Mouse (Mus musculus): ENCODE results near the gene Adh6a. TPM values are rescaled to one million over a fixed set of nuclear protein-coding genes. Genes with fewer than 3 reads are reported as not detected.
"Not testable (repeated sequence)": the region's sequence is repeated elsewhere in the genome, so short reads cannot be mapped to it uniquely, and the experiment has no call there.

The Adh6a gene
- polyA plus RNA-seq, 1 experiment = 0.11 TPM

DNA sequence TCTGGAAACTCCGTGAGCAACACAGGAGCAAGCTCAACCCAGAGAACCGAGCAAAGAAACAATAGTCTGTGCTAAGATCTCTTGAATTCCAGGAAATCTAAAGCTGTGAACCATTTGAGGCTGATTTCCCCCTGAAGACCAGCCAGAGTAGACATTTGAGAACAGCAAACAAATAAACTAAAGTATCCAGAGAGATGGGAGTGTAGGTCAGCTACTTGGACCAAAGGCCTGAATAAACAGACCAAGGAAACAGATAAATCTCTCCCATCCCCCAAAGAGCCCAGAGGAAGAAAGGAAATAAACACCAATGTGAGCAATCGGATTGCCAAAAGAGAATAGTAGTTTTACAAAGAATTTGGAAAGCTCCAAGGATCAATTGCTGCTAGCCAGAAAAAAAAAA lies 34.0 kb downstream of the Adh6a start:
- whole genome bisulfite sequencing = 13% methylated on average over 3 of the region's 3 CpGs
- H3K4me1 ChIP-seq (ENCODE audit: control insufficient read depth, insufficient read depth, low read length) = no peaks in the 10 kb centered on the region; the same call in 1 of the 2 replicates
- no peak for DNase-seq
- no peak for TF ChIP-seq POLR2A (IDR thresholded peaks at IDR 0.05; ENCODE audit: borderline replicate concordance, extremely low read depth, low read depth, low read length)
- TF ChIP-seq CTCF (IDR thresholded peaks at IDR 0.05; ENCODE audit: insufficient read depth, low read length) = no peak
- H3K4me3 ChIP-seq (replicated peaks; ENCODE audit: extremely low read depth, low read depth, low read length) = no peak overlapping the region

- DNase-seq = no peak
- no peak for TF ChIP-seq CTCF (IDR thresholded peaks at IDR 0.05; ENCODE audit: insufficient read depth, low read length)
- no peak for TF ChIP-seq POLR2A (IDR thresholded peaks at IDR 0.05; ENCODE audit: borderline replicate concordance, extremely low read depth, low read depth, low read length)
- Histone ChIP-seq H3K4me1 (ENCODE audit: control insufficient read depth, insufficient read depth, low read length) (no peaks in the 10 kb centered on the region), H3K4me3 (replicated peaks; ENCODE audit: extremely low read depth, low read depth, low read length) (no peak overlapping the region)
- WGBS = 90% methylated on average over 11 of the region's 11 CpGs
Measured at GRCm38 (mm10) chr3:138352012-138352809, 39.1 kb downstream of the Adh6a start.

DNA sequence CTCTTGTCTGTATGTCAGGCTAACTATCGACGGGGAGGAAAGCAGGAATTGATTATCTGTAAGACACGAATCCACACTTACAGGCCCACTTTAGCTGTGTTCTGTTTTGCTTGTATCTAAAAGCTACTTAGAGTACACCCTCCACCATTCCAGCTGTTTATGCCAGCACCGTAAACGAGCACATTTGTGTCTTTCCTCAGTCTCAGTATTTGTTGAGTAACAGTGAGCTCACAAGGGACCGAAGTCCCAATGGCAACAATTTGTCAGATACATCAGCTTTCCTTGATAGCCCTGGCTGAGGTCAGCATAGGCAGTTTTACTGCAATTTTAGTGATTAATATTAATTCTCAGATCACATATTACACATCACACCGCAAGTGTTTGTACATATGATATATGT lies 45.8 kb downstream of the Adh6a start:
- no peaks in the 10 kb centered on the region for H3K4me1 ChIP-seq (ENCODE audit: control insufficient read depth, insufficient read depth, low read length)
- DNase-seq = no peak
- no peak overlapping the region for H3K4me3 ChIP-seq (replicated peaks; ENCODE audit: extremely low read depth, low read depth, low read length)
- WGBS = 74% methylated on average over 7 of the region's 7 CpGs
- no peak for TF ChIP-seq CTCF (IDR thresholded peaks at IDR 0.05; ENCODE audit: insufficient read depth, low read length)
- no peak for TF ChIP-seq POLR2A (IDR thresholded peaks at IDR 0.05; ENCODE audit: borderline replicate concordance, extremely low read depth, low read depth, low read length)

DNA sequence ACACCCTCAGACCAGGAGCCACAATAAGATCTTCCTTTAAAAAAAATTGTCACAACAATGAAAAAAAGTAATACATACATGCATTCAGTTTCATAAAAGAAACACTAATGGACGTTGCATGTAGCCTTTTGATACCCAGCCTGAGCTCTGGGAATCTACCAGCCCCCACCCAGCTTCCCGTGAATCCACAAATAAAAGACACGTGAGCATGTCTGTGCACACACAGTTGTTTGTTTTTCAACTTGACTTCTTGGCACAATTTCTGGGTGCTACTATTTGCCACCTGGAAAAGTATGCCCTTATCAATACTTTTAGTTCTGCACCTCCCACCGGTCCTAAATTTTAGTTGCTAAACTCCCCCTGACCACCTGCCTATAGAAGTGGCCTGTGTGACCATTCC lies 47.6 kb downstream of the Adh6a start:
- no peak for DNase-seq
- no peak overlapping the region for H3K4me3 ChIP-seq (replicated peaks; ENCODE audit: extremely low read depth, low read depth, low read length)
- no peaks in the 10 kb centered on the region for H3K4me1 ChIP-seq (ENCODE audit: control insufficient read depth, insufficient read depth, low read length)
- TF ChIP-seq CTCF (IDR thresholded peaks at IDR 0.05; ENCODE audit: insufficient read depth, low read length) = no peak
- no peak for TF ChIP-seq POLR2A (IDR thresholded peaks at IDR 0.05; ENCODE audit: borderline replicate concordance, extremely low read depth, low read depth, low read length)
- WGBS = 74% methylated on average over 4 of the region's 4 CpGs

DNA sequence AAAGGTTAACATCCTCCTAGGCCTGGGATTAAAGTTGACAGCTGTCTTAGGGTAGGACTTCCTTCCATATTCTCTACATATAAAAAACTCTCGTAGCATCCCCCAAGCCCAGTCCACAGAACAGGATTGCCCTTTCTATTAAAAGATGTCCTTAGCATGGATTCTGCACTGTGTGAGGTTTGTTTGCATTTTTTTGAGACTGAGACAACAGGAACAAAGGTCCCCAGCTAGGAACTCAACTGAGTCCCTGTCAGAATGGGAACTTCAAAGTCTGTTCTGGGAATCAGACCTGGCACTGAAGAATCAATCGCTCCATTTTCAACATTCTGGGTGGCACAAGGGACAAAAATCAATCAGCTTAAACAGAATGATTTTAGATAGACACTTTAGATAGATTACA lies 49.8 kb downstream of the Adh6a start:
- TF ChIP-seq POLR2A (IDR thresholded peaks at IDR 0.05; ENCODE audit: borderline replicate concordance, extremely low read depth, low read depth, low read length) (no peak), CTCF (IDR thresholded peaks at IDR 0.05; ENCODE audit: insufficient read depth, low read length) (no peak)
- H3K4me1 ChIP-seq (ENCODE audit: control insufficient read depth, insufficient read depth, low read length) = no peaks in the 10 kb centered on the region
- no peak overlapping the region for H3K4me3 ChIP-seq (replicated peaks; ENCODE audit: extremely low read depth, low read depth, low read length)
- 89% methylated on average over 2 of the region's 2 CpGs for WGBS
- no peak for DNase-seq

DNA sequence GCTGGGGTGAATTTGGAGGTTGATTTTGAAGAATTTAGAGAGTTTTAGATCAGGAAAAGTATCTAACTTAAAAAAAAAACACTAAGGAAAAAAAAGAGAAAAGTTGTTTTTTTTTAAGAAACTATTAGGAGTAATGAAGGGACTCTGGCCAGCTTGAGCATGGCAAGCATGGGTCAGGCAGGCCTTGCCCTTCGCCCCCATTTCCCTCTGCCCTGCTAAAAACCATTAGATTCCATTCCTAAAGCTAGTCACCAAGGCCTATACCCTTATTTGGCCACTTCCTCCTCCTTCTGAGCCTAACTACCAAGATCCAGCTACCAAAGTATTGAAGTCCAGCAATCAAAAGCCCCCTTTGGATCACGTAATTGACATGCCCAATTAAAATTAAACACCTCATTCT lies 53.1 kb downstream of the Adh6a start:
- Histone ChIP-seq H3K4me3 (replicated peaks; ENCODE audit: extremely low read depth, low read depth, low read length) (no peak overlapping the region), H3K4me1 (ENCODE audit: control insufficient read depth, insufficient read depth, low read length) (no peaks in the 10 kb centered on the region)
- no peak for TF ChIP-seq POLR2A (IDR thresholded peaks at IDR 0.05; ENCODE audit: borderline replicate concordance, extremely low read depth, low read depth, low read length)
- no peak for TF ChIP-seq CTCF (IDR thresholded peaks at IDR 0.05; ENCODE audit: insufficient read depth, low read length)
- 85% methylated on average over 2 of the region's 2 CpGs for WGBS
- no peak for DNase-seq

DNA sequence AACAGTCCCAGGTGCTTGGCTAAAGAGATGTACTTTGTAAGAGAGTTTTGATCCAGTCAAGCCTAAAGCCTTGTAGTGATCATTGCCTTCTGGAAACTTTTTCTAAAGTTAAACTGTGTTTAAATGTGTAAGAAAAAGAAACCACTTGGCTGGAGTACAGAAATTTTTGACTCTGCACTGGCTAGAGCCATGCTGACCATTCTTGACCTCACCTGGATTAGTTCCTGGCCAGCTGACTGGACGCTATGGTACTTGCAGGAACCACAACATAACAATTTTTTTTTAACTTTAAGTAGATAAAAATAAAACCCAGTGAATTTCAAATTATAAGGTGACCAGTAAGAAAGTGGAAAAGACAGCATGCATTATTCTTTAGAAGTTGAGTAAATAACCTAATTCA lies 56.5 kb downstream of the Adh6a start:
- no peak for DNase-seq
- no peak for TF ChIP-seq POLR2A (IDR thresholded peaks at IDR 0.05; ENCODE audit: borderline replicate concordance, extremely low read depth, low read depth, low read length)
- TF ChIP-seq CTCF (IDR thresholded peaks at IDR 0.05; ENCODE audit: insufficient read depth, low read length) = no peak
- Histone ChIP-seq H3K4me1 (ENCODE audit: control insufficient read depth, insufficient read depth, low read length) (no peaks in the 10 kb centered on the region), H3K4me3 (replicated peaks; ENCODE audit: extremely low read depth, low read depth, low read length) (no peak overlapping the region)
- 65% methylated on average over 1 of the region's 1 CpGs for WGBS

- WGBS = 60% methylated on average over 4 of the region's 4 CpGs
- H3K4me3 ChIP-seq (replicated peaks; ENCODE audit: extremely low read depth, low read depth, low read length); DNase-seq; H3K4me1 ChIP-seq (ENCODE audit: control insufficient read depth, insufficient read depth, low read length): not testable (repeated sequence)
Measured at GRCm38 (mm10) chr3:138370289-138370688, 57.2 kb downstream of the Adh6a start.

- TF ChIP-seq POLR2A (IDR thresholded peaks at IDR 0.05; ENCODE audit: borderline replicate concordance, extremely low read depth, low read depth, low read length) (no peak), CTCF (IDR thresholded peaks at IDR 0.05; ENCODE audit: insufficient read depth, low read length) (no peak)
- Histone ChIP-seq H3K4me1 (ENCODE audit: control insufficient read depth, insufficient read depth, low read length) (no peaks in the 10 kb centered on the region), H3K4me3 (replicated peaks; ENCODE audit: extremely low read depth, low read depth, low read length) (no peak overlapping the region)
- WGBS = 75% methylated on average over 4 of the region's 4 CpGs
- DNase-seq = no peak
Measured at GRCm38 (mm10) chr3:138373920-138374319, 60.8 kb downstream of the Adh6a start.

DNA sequence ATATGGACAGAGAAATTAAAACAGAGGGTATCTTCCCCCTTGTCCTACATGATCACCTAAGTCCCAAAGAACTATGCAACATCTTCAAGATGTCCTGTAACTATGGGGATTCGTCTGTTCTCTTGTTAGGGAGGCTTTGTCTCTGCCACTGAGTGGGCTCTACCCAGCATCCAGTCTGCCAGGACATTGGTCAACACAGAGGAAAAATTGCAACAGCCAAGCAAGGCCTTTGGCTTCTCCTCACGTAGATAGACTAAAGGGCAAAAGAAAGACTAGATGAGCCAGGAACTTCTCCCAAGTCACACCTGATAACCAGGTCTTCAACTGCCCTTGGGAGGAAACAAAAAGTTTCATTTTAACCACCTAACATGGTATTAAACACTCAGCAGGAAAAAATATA lies 62.1 kb downstream of the Adh6a start:
- Histone ChIP-seq H3K4me3 (replicated peaks; ENCODE audit: extremely low read depth, low read depth, low read length) (no peak overlapping the region), H3K4me1 (ENCODE audit: control insufficient read depth, insufficient read depth, low read length) (no peaks in the 10 kb centered on the region)
- TF ChIP-seq POLR2A (IDR thresholded peaks at IDR 0.05; ENCODE audit: borderline replicate concordance, extremely low read depth, low read depth, low read length) (no peak), CTCF (IDR thresholded peaks at IDR 0.05; ENCODE audit: insufficient read depth, low read length) (no peak)
- DNase-seq = no peak
- 61% methylated on average over 2 of the region's 2 CpGs for WGBS

Other genes starting within 250 kb of the Adh6a start
- gene 1110002E22Rik, start 248.2 kb upstream of the Adh6a start, polyA plus RNA-seq (2012; rRNA removed) = 0.15 and 2.3 TPM in 2 replicates
- gene Gm5105, start 245.9 kb upstream of the Adh6a start, polyA plus RNA-seq (2012; rRNA removed) = 0.15 and 0.18 TPM in 2 replicates
- 0.74 and 1.6 TPM in 2 replicates for gene Trmt10a, start 169.8 kb upstream of the Adh6a start, polyA plus RNA-seq (2012; rRNA removed)
- gene Mttp, start 168.3 kb upstream of the Adh6a start, polyA plus RNA-seq (2012; rRNA removed) = 0.70 and 0.91 TPM in 2 replicates
- not detected in 2 replicates for gene 4930579F01Rik, start 119.5 kb upstream of the Adh6a start, polyA plus RNA-seq (2012; rRNA removed)
- gene Adh7, start 95.5 kb upstream of the Adh6a start, polyA plus RNA-seq (2012; rRNA removed) = 2.7 and 12.4 TPM in 2 replicates
- gene Adh1, start 52.3 kb upstream of the Adh6a start, polyA plus RNA-seq (2012; rRNA removed) = 106 and 114 TPM in 2 replicates
- not detected in 2 replicates for gene Adh6b, start 28.5 kb downstream of the Adh6a start, polyA plus RNA-seq (2012; rRNA removed)
- not detected in 2 replicates for gene Adh4, start 102.2 kb downstream of the Adh6a start, polyA plus RNA-seq (2012; rRNA removed)
- gene Adh5, start 129.8 kb downstream of the Adh6a start, polyA plus RNA-seq (2012; rRNA removed) = 20.9 and 29.3 TPM in 2 replicates
- 8.9 and 15.6 TPM in 2 replicates for gene Metap1, start 176.2 kb downstream of the Adh6a start, polyA plus RNA-seq (2012; rRNA removed)
- 5.1 and 23.2 TPM in 2 replicates for gene Eif4e, start 212.9 kb downstream of the Adh6a start, polyA plus RNA-seq (2012; rRNA removed)